In the genomic region with DNA sequence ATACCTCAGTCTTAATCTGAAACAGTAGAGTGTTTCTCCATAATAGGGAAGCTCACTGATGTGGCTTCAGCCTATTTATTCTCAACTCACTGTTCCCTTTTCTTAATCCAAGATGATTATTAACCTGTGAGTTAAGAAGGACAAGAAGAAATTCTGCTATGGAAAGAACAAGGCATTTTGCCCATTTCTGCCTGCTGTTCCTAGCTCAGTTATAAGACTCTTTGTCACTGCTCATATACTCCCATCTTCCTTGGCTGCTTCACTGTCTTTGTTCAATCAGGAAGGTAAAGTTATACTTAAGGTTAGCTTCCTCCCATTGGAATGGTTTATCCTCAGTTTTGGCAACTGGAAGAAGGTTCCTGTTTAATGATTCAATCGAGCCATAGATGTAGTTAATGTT, we compare ENCODE assay signal across 31 mouse cellular contexts.
"Had no signal": no experiment of that assay in that cellular context is flagged by ENCODE, and none has a peak within 500 bp of the region (broad histone marks: within the 10 kb centered on the region; RNA-seq: fewer than 3 reads in every experiment).

No protein-coding gene starts in this region.

- H3K9ac ChIP-seq: heart, embryonic 12.5 days; heart, embryonic 13.5 days; heart, embryonic 15.5 days; hindbrain, embryonic 12.5 days; hindbrain, embryonic 13.5 days; hindbrain, embryonic 14.5 days; hindbrain, embryonic 15.5 days; intestine, embryonic 15.5 days; kidney, embryonic 15.5 days had no signal

- H3K36me3 ChIP-seq: heart, embryonic 10.5 days; heart, embryonic 12.5 days; heart, embryonic 13.5 days; heart, embryonic 15.5 days; hindbrain, embryonic 10.5 days; hindbrain, embryonic 12.5 days; hindbrain, embryonic 13.5 days; intestine, embryonic 15.5 days; kidney, embryonic 15.5 days had no signal

- ATAC-seq: hindbrain, embryonic 16.5 days; hindbrain, postnatal 0 days; inflammation-experienced regulatory T-cells, adult 6 months; intestine, embryonic 15.5 days; intestine, embryonic 16.5 days; intestine, postnatal 0 days had no signal

- H3K4me3 ChIP-seq: heart, adult 2 months; heart, embryonic 10.5 days; heart, embryonic 12.5 days; heart, embryonic 13.5 days; heart, embryonic 15.5 days; hindbrain, embryonic 10.5 days; hindbrain, embryonic 12.5 days; hindbrain, embryonic 13.5 days; hindbrain, embryonic 15.5 days; intestine, embryonic 15.5 days; kidney, embryonic 15.5 days; layer of hippocampus, adult 2 months; left cerebral cortex, adult 2 months had no signal

- H3K9me3 ChIP-seq: heart, embryonic 10.5 days; heart, embryonic 12.5 days; heart, embryonic 13.5 days; heart, embryonic 15.5 days; hindbrain, embryonic 10.5 days; hindbrain, embryonic 12.5 days; hindbrain, embryonic 13.5 days; hindbrain, embryonic 15.5 days; intestine, embryonic 15.5 days; kidney, embryonic 15.5 days had no signal

- DNase-seq: heart, adult 2 months; heart, postnatal 10 days; heart, postnatal 14 days; heart, postnatal 36 days; heart, postnatal 4 days; kidney, adult 11 months; kidney, adult 18-20 months; kidney, postnatal 10 days; kidney, postnatal 14 days; layer of hippocampus, adult 9-11 months; layer of hippocampus, postnatal 36 days had no signal

- H3K4me1 ChIP-seq: heart, embryonic 10.5 days; heart, embryonic 12.5 days; heart, embryonic 13.5 days; heart, embryonic 15.5 days; hindbrain, embryonic 10.5 days; hindbrain, embryonic 12.5 days; hindbrain, embryonic 13.5 days; hindbrain, embryonic 15.5 days; intestine, embryonic 15.5 days; kidney, embryonic 15.5 days had no signal

- H3K27ac ChIP-seq: heart, adult 2 months; heart, embryonic 10.5 days; heart, embryonic 13.5 days; heart, embryonic 15.5 days; hindbrain, embryonic 10.5 days; hindbrain, embryonic 12.5 days; hindbrain, embryonic 13.5 days; hindbrain, embryonic 14.5 days; hindbrain, embryonic 15.5 days; hindbrain, postnatal 0 days; intestine, embryonic 15.5 days; kidney, embryonic 15.5 days; kidney, postnatal 0 days; layer of hippocampus, adult 2 months; left cerebral cortex, adult 2 months had no signal

- H3K4me2 ChIP-seq: heart, embryonic 11.5 days; heart, embryonic 12.5 days; heart, embryonic 13.5 days; heart, embryonic 15.5 days; hindbrain, embryonic 12.5 days; hindbrain, embryonic 13.5 days; hindbrain, embryonic 14.5 days; hindbrain, embryonic 15.5 days; intestine, embryonic 15.5 days; kidney, embryonic 15.5 days had no signal

- H3K27me3 ChIP-seq: heart, embryonic 12.5 days; heart, embryonic 13.5 days; heart, embryonic 15.5 days; hindbrain, embryonic 12.5 days; hindbrain, embryonic 13.5 days; hindbrain, embryonic 15.5 days; intestine, embryonic 15.5 days; kidney, embryonic 15.5 days had no signal
